Mouse (Mus musculus) heart, adult 2 months (tissue): ENCODE measurements around the gene Sema5b.

Experiments used
- EP300 ChIP-seq: fragments of 200-500 bp; IDR thresholded peaks from 2 replicates; pipeline ENCODE4 v1.6.1; 2011; ENCODE audit warnings: low read depth, low read length, control low read depth; ENCODE audit not compliant: insufficient read depth
- POLR2A ChIP-seq: fragments of 200-500 bp; IDR thresholded peaks from 2 replicates; pipeline ENCODE4 v1.6.1; 2011; ENCODE audit warnings: mild to moderate bottlenecking, low read depth, low read length, control low read depth; ENCODE audit not compliant: insufficient read depth

DNA sequence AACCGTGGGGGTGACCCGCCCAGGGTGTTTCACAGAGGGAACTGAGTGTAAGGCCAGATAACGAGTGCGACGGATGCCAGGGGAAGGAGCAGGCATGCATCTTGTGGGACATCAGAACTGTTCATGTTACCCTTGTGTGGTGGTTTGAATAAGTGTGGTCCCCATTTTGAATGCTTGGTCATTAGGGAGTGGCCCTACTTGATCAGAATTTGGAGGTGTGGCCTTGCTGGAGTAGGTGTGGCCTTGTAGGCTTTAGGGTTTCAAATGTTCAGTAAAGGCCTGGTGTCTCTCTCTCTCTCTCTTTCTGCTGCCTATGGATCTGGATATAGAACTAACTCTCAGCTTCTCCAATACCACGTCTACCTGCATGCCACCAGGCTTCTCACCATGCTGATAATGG is 60.5 kb downstream of the Sema5b start:
- TF ChIP-seq POLR2A (no peak), EP300 (no peak)
